Mouse (Mus musculus) heart, postnatal 25 days (tissue): ENCODE results near the gene Aebp2. TPM values are rescaled to one million over a fixed set of nuclear protein-coding genes. Genes with fewer than 3 reads are reported as not detected.
"Not testable (repeated sequence)": the region's sequence is repeated elsewhere in the genome, so short reads cannot be mapped to it uniquely, and the experiment has no call there.

Source experiments
- DNase-seq: peaks from one replicate; pipeline ENCODE4 v3.0.0; 2022; ENCODE audit warnings: low spot score
- intact Hi-C: fragments of 180-260 bp; cut with DNase I; formaldehyde crosslinking; loops from one replicate; pipeline ENCODE4 v1.15.1; 2025
- total RNA-seq, 2 experiments: library from RNA; stranded (reverse); gene quantifications; 2 replicates each; pipeline ENCODE4 v1.2.3; 2021

Gene Aebp2
- total RNA-seq: 10 to 100 TPM; 35.7 to 36.5 TPM

- DNase-seq: peak; percentile 5
- intact Hi-C loops: no loop called here
Measured at GRCm38 (mm10) chr6:140622391-140623225, at the start of gene Aebp2. Aebp2 (plus strand) TSS chr6:140622663.

- intact Hi-C loops: no loop called here
Measured at GRCm38 (mm10) chr6:140574943-140575342, 47.5 kb upstream of the Aebp2 start.

DNA sequence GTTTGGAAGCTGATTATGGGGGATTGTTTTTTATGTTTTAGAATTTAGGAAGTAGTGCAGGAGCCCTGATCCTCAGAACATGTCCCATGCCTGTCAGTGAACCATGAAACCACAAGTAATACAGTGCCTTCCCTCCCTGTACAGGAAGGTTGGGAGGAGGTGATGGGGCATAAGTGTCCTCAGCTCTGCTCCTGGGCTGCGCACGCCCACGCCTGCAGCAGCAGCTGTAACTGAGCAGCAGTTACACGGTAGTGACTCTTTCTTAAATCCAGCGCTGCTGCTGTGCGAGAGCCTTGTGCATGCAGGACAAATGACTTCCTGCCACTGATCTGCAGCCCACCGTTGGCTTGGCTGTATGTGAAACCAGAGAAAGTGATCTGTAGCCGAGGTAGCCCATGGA, 46.3 kb upstream of the Aebp2 start:
- intact Hi-C loops: no loop called here
- no peak for DNase-seq

More at GRCm38 (mm10) chr6:140574943-140575342, 47.5 kb upstream of the Aebp2 start:
- DNase-seq: no peak

DNA sequence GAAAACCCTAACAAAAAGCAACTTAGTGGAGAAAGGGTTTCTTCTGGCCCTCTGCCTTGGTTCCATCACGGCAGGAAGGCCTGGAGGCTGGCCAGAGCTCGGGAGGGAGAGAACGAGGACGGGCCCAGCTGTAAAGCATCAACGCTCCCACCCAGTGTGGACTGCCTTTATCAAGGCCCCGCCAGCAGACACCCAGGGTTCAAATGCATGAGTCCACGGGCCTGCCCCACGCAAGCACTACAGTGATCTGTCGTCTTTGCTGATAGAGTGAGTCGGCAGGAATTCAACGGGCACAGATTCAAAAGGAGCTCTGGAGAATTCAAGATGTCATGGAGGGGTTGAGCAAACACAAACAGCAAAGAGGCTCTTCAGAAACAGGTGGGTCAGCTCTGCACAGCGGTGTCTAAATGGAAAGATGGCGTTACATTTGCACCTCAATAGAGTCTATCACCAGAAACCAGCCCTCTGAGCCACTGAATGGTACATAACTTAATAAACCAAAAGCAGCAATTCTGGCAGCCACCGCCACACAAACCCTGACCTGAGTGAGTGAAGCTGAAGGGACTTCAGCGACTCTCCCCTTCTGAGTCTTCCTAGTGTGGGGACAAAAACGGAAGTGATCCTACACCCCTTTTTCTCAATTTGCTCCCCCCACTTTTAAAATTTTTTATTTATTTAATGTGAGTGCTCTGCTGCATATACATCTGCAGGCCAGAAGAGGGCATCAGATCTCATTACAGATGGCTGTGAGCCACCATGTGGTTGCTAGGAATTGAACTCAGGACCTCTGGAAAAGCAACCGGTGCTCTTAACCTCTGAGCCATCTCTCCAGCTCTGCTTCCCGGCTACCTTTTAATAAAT, 45.3 kb upstream of the Aebp2 start:
- no peak for DNase-seq
- intact Hi-C loops: no loop called here

GRCm38 (mm10) chr6:140577822-140578170, 44.7 kb upstream of the Aebp2 start:
- no peak for DNase-seq
- intact Hi-C loops: no loop called here

GRCm38 (mm10) chr6:140578985-140579384, 43.5 kb upstream of the Aebp2 start:
- DNase-seq, intact Hi-C loops: not testable (repeated sequence)

DNA sequence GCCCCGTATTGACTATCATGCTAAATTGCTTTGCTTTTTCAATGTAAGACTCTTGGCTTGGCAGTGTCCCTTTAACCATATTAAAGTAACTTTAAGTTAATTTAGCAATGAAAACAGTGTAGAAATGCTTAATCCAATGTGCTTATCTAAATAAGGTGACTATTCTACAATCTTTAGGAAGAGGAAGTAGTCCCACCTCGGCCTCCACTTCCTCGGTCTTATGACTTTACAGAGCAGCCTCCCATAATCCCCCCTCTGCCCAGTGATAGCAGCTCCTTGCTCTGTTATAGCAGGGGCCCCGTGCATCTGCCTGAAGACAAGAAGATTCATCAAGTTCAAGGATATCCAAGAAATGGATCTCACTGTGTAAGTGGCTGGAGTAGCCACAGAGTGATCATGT, 42.3 kb upstream of the Aebp2 start:
- no peak for DNase-seq
- intact Hi-C loops: no loop called here

DNA sequence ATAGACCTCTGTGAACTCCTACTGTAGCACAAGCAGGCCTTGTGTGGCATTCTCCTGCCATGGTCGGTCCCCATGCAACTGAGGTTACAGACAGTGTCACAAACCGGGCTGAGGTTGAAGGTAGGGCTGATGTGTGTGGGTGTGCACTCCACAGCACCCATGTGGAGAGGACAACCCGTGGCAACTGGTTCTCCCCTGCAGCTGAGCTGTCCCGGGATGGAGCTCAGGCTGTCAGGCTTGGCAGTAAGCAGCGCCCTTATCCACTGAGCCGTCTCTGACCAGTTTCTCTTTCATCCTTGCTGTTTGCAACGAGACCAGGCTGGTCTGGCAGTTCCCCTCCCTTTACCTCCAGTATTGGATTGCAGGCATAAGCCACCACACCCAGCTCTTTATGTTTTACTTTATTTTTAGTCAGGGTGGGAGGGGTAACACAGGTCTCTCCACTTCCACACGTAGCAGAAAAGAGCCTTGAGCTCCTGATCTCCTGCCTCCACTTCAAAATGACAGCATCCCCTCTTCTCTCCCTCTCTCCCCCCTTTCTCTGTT, 35.7 kb upstream of the Aebp2 start:
- DNase-seq: no peak
- intact Hi-C loops: no loop called here

GRCm38 (mm10) chr6:140591331-140591730, 31.1 kb upstream of the Aebp2 start:
- DNase-seq: no peak
- intact Hi-C loops: no loop called here

DNA sequence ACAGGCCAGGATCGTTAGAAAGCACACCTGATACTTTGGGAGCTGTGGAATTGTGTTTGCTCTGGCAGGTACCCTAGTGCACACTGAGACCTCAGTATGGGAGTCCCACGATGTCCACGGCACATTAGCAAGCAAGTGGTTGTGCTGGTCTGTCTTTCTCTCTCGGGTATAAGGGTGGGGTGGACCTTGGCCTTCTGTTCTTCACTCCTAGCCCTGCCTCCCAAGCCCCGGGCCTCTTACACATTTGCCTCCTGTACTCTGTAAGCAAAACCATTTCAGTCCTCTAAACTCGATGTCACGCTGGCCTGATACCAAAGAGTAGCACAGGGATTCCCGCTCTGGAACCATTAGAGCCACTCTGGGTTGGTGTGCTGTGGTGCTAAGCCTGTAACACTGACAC, 29.8 kb upstream of the Aebp2 start:
- intact Hi-C loops: no loop called here
- no peak for DNase-seq

- DNase-seq: peak; percentile 41
- intact Hi-C loops: no loop called here
Measured at GRCm38 (mm10) chr6:140593420-140594170, 28.9 kb upstream of the Aebp2 start.

GRCm38 (mm10) chr6:140595551-140595950, 26.9 kb upstream of the Aebp2 start:
- intact Hi-C loops, DNase-seq: not testable (repeated sequence)

DNA sequence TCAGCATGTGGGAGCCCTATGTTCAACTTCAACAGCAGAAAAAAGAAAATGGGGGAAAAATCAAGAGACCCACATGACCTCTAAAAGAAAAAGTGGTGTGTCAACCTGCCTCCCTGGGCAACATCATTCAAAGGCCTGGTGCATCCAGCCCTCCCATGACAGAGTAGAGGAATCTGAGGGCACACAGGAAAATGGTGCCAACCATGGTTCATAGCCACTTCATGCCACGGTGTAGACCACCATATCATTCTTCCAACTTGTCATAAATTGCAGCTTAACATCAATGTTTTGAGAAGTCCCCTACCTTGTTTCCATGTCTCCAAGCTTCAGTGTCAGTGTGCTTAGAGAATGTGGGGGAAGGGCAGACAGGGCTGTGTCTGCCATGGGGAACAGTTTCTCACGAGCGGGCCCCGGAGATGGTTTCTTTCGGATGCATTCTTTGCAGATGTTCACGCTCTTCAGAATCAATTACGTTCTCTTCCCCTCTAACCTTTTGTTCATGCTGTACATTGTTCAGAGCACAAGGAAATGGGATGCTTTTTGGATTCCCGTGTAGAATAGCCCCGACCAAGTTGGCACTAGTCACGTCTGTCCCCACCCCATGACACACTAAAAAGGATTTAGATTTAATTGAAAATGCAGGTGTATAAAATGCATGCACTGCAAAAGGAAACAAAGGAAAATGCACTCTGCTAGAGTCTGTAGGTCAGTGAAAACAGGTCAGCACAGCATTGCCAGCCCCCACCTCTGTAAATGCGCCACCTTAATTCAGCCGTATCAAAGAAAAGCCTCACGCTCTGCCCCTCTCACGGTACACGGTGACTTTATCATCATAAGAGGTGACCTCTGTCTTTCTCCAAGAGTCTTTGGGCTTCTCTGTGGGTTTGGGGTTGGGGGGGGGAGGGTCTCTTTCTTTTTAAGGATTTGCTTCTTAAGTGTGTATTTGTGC, 24.8 kb upstream of the Aebp2 start:
- no peak for DNase-seq
- intact Hi-C loops: no loop called here

DNA sequence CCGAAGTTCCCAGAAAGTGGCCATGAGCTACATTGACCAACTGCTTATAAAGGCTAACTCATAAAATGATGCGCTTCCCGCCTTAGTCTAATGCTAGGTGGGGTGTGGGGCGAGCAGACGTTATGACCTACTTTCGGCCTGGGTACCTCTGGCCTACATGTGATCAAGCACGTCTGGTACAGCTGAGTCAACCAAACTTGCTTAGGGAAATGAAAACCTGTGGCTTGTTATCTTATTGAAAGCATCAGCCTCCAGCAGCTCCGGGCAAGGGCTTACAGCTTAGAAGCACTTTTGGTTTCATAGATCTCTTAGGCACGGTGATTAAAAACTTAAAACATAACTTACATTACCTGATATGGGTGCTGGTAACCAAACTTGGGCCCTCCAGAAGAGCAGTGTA, 23.9 kb upstream of the Aebp2 start:
- no peak for DNase-seq

DNA sequence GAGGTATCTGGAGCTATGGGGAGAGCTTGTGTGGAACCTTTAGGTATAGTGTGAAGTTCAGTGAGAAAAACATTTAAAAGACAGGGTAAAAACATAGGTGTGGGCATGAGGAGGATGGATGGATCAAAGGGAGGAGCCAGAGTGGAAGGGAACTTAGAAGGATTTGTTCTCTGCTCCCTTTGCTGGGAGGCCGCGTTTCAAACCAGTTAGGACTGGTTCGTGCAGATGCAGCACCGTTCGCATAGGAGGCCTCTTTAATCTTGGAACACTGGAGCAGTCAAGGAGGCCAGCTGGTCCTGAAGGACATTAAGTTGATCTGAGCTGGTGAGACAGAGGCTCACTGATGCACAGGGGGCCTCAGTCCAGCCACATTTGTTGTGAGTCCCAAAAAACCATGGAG, 23.1 kb upstream of the Aebp2 start:
- DNase-seq: no peak
- intact Hi-C loops: no loop called here

More for the DNA sequence above, 23.9 kb upstream of the Aebp2 start:
- intact Hi-C loops: no loop called here

- intact Hi-C loops, DNase-seq: not testable (repeated sequence)
Measured at GRCm38 (mm10) chr6:140600671-140601070, 21.8 kb upstream of the Aebp2 start.

DNA sequence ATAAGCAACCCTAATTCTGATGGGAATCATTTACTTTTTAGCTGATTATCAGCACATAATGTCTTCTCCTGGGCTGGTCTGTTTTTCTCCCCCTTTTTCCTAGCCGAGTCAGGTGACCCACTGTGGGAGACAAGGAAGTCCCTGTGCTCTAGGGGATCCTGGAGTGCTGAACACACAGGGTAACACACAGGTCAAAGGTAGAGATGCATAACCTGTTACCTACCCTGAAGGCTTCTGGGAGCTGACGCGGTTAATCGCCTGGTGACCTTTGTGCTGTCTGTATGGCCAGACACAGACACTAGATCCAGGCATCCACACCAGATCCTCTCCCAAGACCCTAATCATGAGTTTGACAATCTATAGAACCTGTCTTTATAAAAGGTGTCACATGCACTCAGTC, 21.3 kb upstream of the Aebp2 start:
- intact Hi-C loops: no loop called here
- no peak for DNase-seq

DNA sequence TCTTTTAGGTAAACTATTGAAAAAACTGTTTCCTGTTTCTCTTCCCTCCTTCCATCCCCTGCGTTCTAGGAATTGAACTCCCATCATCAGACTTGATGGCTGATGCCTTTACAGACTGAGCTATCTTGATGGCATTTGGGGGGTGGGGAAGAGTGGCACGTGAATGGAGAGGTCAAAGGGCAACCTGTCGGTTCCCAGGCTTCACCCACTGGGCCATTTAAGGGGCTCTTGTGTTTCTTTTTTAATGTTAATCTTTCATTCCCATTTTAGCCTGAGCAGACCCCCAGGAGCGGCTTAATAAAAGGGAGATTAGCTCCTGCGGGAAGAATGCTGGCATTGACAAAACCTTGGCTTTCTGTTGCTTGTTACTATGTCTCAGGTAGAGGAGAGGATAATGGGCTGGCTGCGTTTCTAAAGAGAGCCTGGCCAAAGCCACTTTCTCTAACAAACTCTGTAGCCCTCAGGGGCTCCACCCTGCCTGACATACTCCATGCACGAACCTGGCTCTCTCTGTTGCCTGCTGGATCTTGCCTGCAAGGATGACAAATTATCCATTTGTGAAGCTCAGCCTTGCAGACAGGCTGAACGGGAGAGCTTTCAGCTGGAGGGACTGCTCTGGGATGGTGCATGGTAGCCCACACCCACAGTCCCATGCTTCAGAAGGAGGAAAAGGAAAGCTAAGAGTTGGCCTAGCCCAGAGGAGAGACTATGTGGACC, 19.1 kb upstream of the Aebp2 start:
- DNase-seq: no peak

More for the DNA sequence above, 19.1 kb upstream of the Aebp2 start:
- intact Hi-C loops: no loop called here
